Mouse (Mus musculus) lung, embryonic 15.5 days (tissue): ENCODE data around the gene Gcc2. TPM values are rescaled to one million over a fixed set of nuclear protein-coding genes. Genes with fewer than 3 reads are reported as not detected.
"Not testable (repeated sequence)": the region's sequence is repeated elsewhere in the genome, so short reads cannot be mapped to it uniquely, and the experiment has no call there.

Source experiments
- ATAC-seq: fragments of 200-750 bp; cut with Nextera tagmentation; 2 replicates; pipeline ENCODE4 v1.8.0; 2017; ENCODE audit warnings: moderate number of reproducible peaks, borderline replicate concordance; ENCODE audit not compliant: low FRiP score, low TSS enrichment; ENCODE audit errors: extremely low read depth
- H3K27ac ChIP-seq: fragments of 300-500 bp; sonication (generic); 2 replicates; pipeline ENCODE4 v1.5.1; 2015; ENCODE audit warnings: moderate library complexity, mild to moderate bottlenecking, inconsistent platforms
- H3K27me3 ChIP-seq: fragments of 300-500 bp; sonication (generic); 2 replicates; pipeline ENCODE4 v1.6.1; 2015; ENCODE audit warnings: inconsistent platforms
- H3K36me3 ChIP-seq: fragments of 300-500 bp; sonication (generic); 2 replicates; pipeline ENCODE4 v1.6.1; 2015; ENCODE audit warnings: inconsistent platforms
- H3K4me1 ChIP-seq: fragments of 300-500 bp; sonication (generic); 2 replicates; pipeline ENCODE4 v1.6.1; 2015; ENCODE audit warnings: inconsistent platforms
- H3K4me2 ChIP-seq: fragments of 300-500 bp; sonication (generic); 2 replicates; pipeline ENCODE4 v1.6.1; 2015; ENCODE audit warnings: inconsistent platforms, mild to moderate bottlenecking, moderate library complexity
- H3K4me3 ChIP-seq: fragments of 300-500 bp; sonication (generic); 2 replicates; pipeline ENCODE4 v1.5.1; 2015; ENCODE audit warnings: mild to moderate bottlenecking, inconsistent platforms
- H3K9ac ChIP-seq: fragments of 300-500 bp; sonication (generic); 2 replicates; pipeline ENCODE4 v1.6.1; 2015; ENCODE audit warnings: inconsistent platforms
- H3K9me3 ChIP-seq: fragments of 300-500 bp; sonication (generic); 2 replicates; pipeline ENCODE4 v1.6.1; 2016; ENCODE audit warnings: inconsistent platforms
- WGBS: fragments of 180-500 bp; shearing (Covaris S2); methylation state at CpG from one replicate; pipeline ENCODE4 v1.1.7; 2015; 5-methylcytosine and 5-hydroxymethylcytosine counted together
- polyA plus RNA-seq: library from polyadenylated mRNA; unstranded; fragments of >200 nt; fragmentation: Nextera tagmentation; extraction: Ambion mirVana; gene quantifications from 2 replicates; pipeline ENCODE4 v1.2.1, GENCODE M21; 2015

The Gcc2 gene
- polyA plus RNA-seq, 1 experiment from 2014 or later, result 88.6 TPM

DNA sequence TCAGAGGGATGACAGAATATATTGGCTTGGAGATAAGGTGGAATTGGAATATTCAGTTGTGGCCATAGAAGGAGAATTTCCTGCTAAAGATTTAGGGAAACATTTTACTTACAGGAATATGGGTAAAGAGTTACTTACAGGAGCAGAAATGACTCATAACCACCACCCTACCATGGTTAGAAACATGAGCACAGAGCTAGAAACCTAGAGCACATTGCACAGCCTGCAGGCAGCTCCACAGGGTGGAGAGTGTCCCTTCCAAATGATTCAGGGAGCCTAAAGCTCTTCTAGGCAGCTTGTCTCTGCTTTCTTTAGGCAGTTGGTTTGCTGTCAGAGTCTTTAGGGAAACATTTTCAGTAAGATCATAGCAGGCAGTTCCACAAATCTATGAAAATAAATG lies 76.4 kb downstream of the Gcc2 start:
- Histone ChIP-seq H3K27ac (no peak overlapping the region), H3K4me2 (no peak overlapping the region), H3K4me3 (no peak overlapping the region), H3K36me3 (no peaks in the 10 kb centered on the region), H3K27me3 (no peaks in the 10 kb centered on the region), H3K9me3 (no peaks in the 10 kb centered on the region), H3K4me1 (peaks cover 23% of the 10 kb centered on the region), H3K9ac (no peak overlapping the region)
- ATAC-seq, result no peak

DNA sequence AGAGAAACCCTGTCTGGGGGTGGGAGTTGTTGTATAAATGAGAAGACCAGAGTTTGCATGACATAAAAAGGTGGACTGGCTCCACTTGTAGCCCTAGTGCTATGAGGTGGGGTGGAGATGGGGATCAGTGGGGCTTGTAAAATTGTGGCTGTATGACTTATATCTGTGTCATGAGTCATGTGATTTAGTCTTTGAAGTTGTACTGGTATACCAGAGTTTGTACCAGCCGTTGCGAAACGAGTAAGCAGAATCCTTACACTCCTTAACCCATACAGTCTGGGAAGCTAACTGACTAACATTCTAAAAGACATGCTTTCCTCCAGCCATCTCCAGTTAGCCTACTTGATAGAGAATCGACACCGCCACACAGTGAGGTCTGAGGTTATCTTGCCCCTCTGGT lies 78.1 kb downstream of the Gcc2 start:
- Histone ChIP-seq H3K4me1 (peaks cover 31% of the 10 kb centered on the region), H3K27me3 (no peaks in the 10 kb centered on the region), H3K4me2 (no peak overlapping the region), H3K9me3 (no peaks in the 10 kb centered on the region), H3K4me3 (no peak overlapping the region), H3K27ac (peak overlapping the region; percentile 15; the same call in 1 of the 2 replicates), H3K36me3 (no peaks in the 10 kb centered on the region), H3K9ac (no peak overlapping the region)
- WGBS, result 71% methylated on average over 5 of the region's 5 CpGs
- no peak for ATAC-seq

DNA sequence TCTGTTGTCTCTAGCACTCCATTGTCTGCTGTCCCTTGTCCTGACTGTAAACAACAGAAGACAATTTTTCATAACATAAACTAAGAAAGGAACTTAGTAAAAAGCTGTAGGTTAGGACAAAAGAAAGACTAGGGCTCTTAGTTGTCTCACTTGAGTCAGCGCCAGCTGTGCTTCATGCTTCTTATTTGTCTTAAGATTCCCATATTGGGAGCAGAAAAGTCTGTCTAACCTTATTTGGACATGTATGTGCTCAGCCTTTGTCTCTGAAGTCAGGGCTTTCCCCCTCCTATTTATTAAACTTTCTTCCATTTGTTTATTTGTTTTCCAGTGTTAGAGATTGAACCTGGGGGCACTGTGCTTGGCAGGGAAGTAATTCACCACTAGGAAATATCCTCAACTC lies 80.9 kb downstream of the Gcc2 start:
- no peaks in the 10 kb centered on the region for H3K27me3 ChIP-seq
- H3K27ac ChIP-seq, result peak overlapping the region; percentile 87
- no peak overlapping the region for H3K4me2 ChIP-seq
- peak; percentile 79 for ATAC-seq
- H3K4me1 ChIP-seq, result peaks cover 43% of the 10 kb centered on the region
- no peaks in the 10 kb centered on the region for H3K36me3 ChIP-seq
- no peak overlapping the region for H3K9ac ChIP-seq
- 46% methylated on average over 1 of the region's 1 CpGs for WGBS
- no peak overlapping the region for H3K4me3 ChIP-seq
- no peaks in the 10 kb centered on the region for H3K9me3 ChIP-seq

GRCm38 (mm10) chr10:58337091-58337490 lies 81.8 kb downstream of the Gcc2 start:
- not testable (repeated sequence) for H3K4me3 ChIP-seq, ATAC-seq, H3K9me3 ChIP-seq, H3K27me3 ChIP-seq, H3K9ac ChIP-seq, H3K4me2 ChIP-seq, H3K36me3 ChIP-seq
- peaks cover 52% of the 10 kb centered on the region for H3K4me1 ChIP-seq
- H3K27ac ChIP-seq, result peak overlapping the region; percentile 87
- 88% methylated on average over 4 of the region's 4 CpGs for WGBS

- no peaks in the 10 kb centered on the region for H3K9me3 ChIP-seq
- WGBS, result 38% methylated on average over 1 of the region's 1 CpGs
- no peak for ATAC-seq
Measured at GRCm38 (mm10) chr10:58338590-58338989, 83.3 kb downstream of the Gcc2 start.

GRCm38 (mm10) chr10:58341685-58342084 lies 86.4 kb downstream of the Gcc2 start:
- Histone ChIP-seq H3K9ac (no peak overlapping the region), H3K4me1 (peaks cover 54% of the 10 kb centered on the region), H3K27ac (peak overlapping the region; percentile 89), H3K4me2 (no peak overlapping the region), H3K4me3 (no peak overlapping the region), H3K27me3 (no peaks in the 10 kb centered on the region), H3K9me3 (no peaks in the 10 kb centered on the region), H3K36me3 (no peaks in the 10 kb centered on the region)
- WGBS, result 19% methylated on average over 2 of the region's 2 CpGs
- peak; percentile 94 for ATAC-seq

More at GRCm38 (mm10) chr10:58338590-58338989, 83.3 kb downstream of the Gcc2 start:
- H3K4me3 ChIP-seq, result no peak overlapping the region
- no peaks in the 10 kb centered on the region for H3K27me3 ChIP-seq
- peak overlapping the region; percentile 77 for H3K27ac ChIP-seq
- H3K4me1 ChIP-seq, result peaks cover 66% of the 10 kb centered on the region
- no peak overlapping the region for H3K4me2 ChIP-seq
- H3K36me3 ChIP-seq, result no peaks in the 10 kb centered on the region
- no peak overlapping the region for H3K9ac ChIP-seq

DNA sequence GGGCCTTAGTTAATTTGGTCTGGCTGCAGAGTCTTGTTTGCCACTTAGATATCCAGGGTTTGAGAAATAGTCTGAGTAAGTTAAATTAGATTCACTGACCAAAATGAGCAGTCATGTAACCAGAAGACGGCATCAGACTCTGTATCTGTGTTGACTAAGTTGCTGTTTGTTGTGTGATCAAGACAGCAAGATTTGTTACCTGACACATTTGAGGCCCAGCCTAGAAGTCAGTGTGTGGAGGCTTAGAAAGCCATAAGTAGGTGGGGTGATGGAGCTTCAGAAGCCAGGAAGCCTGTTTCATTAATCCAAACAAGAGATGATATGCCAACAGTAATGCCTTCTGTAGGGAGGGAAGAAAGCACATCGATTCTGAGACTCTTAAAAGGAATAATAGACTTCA lies 86.9 kb downstream of the Gcc2 start:
- Histone ChIP-seq H3K27me3 (no peaks in the 10 kb centered on the region), H3K4me2 (no peak overlapping the region), H3K36me3 (no peaks in the 10 kb centered on the region), H3K4me3 (no peak overlapping the region), H3K9ac (no peak overlapping the region), H3K9me3 (no peaks in the 10 kb centered on the region), H3K27ac (peak overlapping the region; percentile 89), H3K4me1 (peaks cover 50% of the 10 kb centered on the region)
- 34% methylated on average over 2 of the region's 2 CpGs for WGBS
- peak; percentile 19; the same call in 1 of the 2 replicates for ATAC-seq

- 77% methylated on average over 3 of the region's 3 CpGs for WGBS
- Histone ChIP-seq H3K27me3 (no peaks in the 10 kb centered on the region), H3K4me3 (no peak overlapping the region), H3K4me2 (no peak overlapping the region), H3K9me3 (no peaks in the 10 kb centered on the region), H3K9ac (no peak overlapping the region), H3K27ac (peak overlapping the region; percentile 89; the same call in 1 of the 2 replicates), H3K4me1 (peaks cover 37% of the 10 kb centered on the region), H3K36me3 (no peaks in the 10 kb centered on the region)
- ATAC-seq, result no peak
Measured at GRCm38 (mm10) chr10:58343552-58343951, 88.3 kb downstream of the Gcc2 start.

- 75% methylated on average over 3 of the region's 3 CpGs for WGBS
- Histone ChIP-seq H3K9me3 (no peaks in the 10 kb centered on the region), H3K4me2 (no peak overlapping the region), H3K4me1 (peaks cover 6% of the 10 kb centered on the region), H3K27ac (no peak overlapping the region), H3K36me3 (no peaks in the 10 kb centered on the region), H3K4me3 (no peak overlapping the region), H3K27me3 (no peaks in the 10 kb centered on the region), H3K9ac (no peak overlapping the region)
- ATAC-seq, result no peak
Measured at GRCm38 (mm10) chr10:58350600-58350999, 95.3 kb downstream of the Gcc2 start.

DNA sequence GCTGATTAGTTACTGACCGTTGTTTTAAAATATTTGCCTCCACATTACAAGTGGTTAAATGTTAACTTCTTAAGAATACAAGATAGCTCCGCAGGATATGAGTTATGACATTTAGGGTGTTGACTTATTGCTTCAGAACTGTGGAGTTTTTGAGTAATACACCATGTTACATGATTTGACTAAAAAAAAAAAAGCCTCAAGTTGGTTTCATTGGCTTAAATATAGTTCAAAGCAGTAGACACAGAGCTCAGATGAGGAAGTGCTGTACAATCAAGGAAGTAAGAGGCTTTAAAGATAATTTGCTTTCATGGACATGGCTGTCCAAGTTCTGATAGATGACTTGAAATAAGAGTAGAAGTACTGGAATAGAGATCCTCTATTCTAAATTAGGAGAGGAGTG lies 96.4 kb downstream of the Gcc2 start:
- H3K4me1 ChIP-seq, result peaks cover 11% of the 10 kb centered on the region
- 43% methylated on average over 2 of the region's 2 CpGs for WGBS
- H3K9ac ChIP-seq, result no peak overlapping the region
- H3K4me3 ChIP-seq, result no peak overlapping the region
- no peak overlapping the region for H3K4me2 ChIP-seq
- no peak for ATAC-seq
- H3K36me3 ChIP-seq, result no peaks in the 10 kb centered on the region
- H3K27ac ChIP-seq, result no peak overlapping the region
- H3K9me3 ChIP-seq, result no peaks in the 10 kb centered on the region
- no peaks in the 10 kb centered on the region for H3K27me3 ChIP-seq

DNA sequence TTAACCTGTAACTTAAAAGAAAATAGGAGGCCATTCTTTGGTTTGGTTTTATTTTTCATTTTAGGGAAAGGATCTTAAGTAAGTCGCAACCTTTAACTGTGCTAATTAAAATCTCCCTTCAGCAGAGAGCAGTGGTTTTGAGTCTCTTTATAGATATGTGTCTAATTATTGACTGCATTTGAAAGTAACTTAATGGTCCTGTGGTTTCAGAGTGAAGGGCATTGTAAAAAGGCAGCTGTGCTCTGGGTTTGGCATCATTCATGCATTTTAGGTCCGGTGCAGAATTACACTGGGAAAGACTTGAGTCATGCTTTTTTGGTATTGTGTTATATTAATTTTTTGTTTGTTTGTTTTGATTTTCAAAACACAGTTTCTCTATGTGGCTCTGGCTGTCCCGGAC lies 97.1 kb downstream of the Gcc2 start:
- Histone ChIP-seq H3K36me3 (no peaks in the 10 kb centered on the region), H3K4me1 (peaks cover 14% of the 10 kb centered on the region), H3K4me2 (no peak overlapping the region), H3K9ac (no peak overlapping the region), H3K9me3 (no peaks in the 10 kb centered on the region), H3K27ac (no peak overlapping the region), H3K27me3 (no peaks in the 10 kb centered on the region), H3K4me3 (no peak overlapping the region)
- no peak for ATAC-seq
- 90% methylated on average over 3 of the region's 3 CpGs for WGBS

GRCm38 (mm10) chr10:58354561-58354960 lies 99.3 kb downstream of the Gcc2 start:
- no peak for ATAC-seq
- Histone ChIP-seq H3K4me1 (peaks cover 14% of the 10 kb centered on the region), H3K9ac (no peak overlapping the region), H3K36me3 (peaks cover 6% of the 10 kb centered on the region; the same call in 1 of the 2 replicates), H3K4me2 (no peak overlapping the region), H3K27me3 (no peaks in the 10 kb centered on the region), H3K4me3 (no peak overlapping the region), H3K9me3 (no peaks in the 10 kb centered on the region), H3K27ac (0 out of 2 replicates have a peak overlapping the region, but pooled peaks have one; percentile 14)
- 52% methylated on average over 3 of the region's 3 CpGs for WGBS
